Mouse (Mus musculus) Patski (cell line): ENCODE measurements around the gene Smarcal1. TPM values are rescaled to one million over a fixed set of nuclear protein-coding genes. Genes with fewer than 3 reads are reported as not detected.

Source experiments
- ATAC-seq: fragments of 100-300 bp; one replicate; pipeline ENCODE4 v1.8.0; 2021
- CTCF ChIA-PET: fragments of 350-600 bp; sonication (Branson Sonifier 250); formaldehyde crosslinking; loops from one replicate; lab custom pipeline; 2022; ENCODE audit warnings: inconsistent platforms; lab: Charles Lee
- POLR2A ChIA-PET: fragments of 350-600 bp; sonication (Branson Sonifier 250); formaldehyde crosslinking; loops from one replicate; lab custom pipeline; 2022; ENCODE audit warnings: antibody characterized with exemption, inconsistent platforms; lab: Charles Lee
- DNase-seq: peaks from one replicate; pipeline ENCODE4 v3.0.0-alpha.2; 2011; ENCODE audit warnings: low read depth, low spot score
- H3K27me3 ChIP-seq: fragments of 371-371 bp; one replicate; pipeline ENCODE4 v1.5.1; 2021
- CTCF ChIP-seq: fragments of 100-300 bp; IDR thresholded peaks from one replicate; pipeline ENCODE4 v1.5.1; 2021
- in situ Hi-C: fragments of 300-500 bp; cut with MboI; formaldehyde crosslinking; loops from 3 replicates; pipeline ENCODE4 v1.11.1; 2018; ENCODE audit warnings: low pct_unique_long_range_greater_than_20kb, mixed read lengths
- polyA plus RNA-seq: library from polyadenylated mRNA; unstranded; gene quantifications from one replicate; pipeline ENCODE4 v1.2.3, GENCODE M21; 2021

Gene Smarcal1
- 33.6 TPM for polyA plus RNA-seq

DNA sequence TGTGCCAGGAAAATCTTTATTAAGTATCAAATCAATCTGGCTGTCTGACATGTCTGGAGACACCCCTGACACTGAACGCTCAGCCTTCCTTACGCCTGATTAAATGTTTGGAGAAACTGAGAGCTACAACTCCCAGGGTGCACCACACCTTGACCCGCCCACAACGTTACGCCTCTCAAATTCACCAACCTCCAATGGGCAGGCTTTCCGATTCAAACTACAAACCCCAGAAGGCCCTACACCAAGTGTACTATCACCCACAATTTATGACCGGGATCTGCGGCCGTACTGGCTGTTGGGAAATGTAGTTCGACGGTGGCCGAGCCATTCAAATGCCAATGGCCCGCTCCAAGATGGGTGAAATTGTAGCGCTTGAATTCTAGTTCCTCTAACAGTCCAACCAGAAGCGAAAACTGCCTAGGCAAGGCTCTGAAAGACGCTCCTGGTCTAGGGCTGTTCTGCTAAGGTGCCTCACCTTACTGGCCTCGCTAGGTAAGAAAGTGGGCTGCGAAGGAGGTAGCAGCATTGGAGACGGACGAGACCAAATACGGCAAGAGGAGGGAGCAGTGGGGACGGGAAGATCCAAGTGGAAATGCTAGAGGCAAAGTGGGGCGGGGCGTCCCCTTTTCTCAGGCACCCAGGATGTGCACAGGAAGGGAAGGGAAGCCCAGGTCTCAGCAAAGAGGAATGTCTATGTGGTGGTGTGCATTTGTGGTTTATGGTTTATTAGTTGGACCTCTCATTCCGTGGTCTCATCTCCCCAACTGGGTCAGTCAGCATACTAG lies at the start of gene Smarcal1:
Smarcal1 (plus strand) TSS at position 305 of the 785 bp plus-strand sequence.
- peak; percentile 96 for ATAC-seq
- TF ChIP-seq CTCF: no peak
- DNase-seq: peak; percentile 94
- H3K27me3 ChIP-seq: no peaks in the 10 kb centered on the region
- POLR2A ChIA-PET: interaction anchor here (0.6 kb wide), 1 partner anchor 1471 kb away, joined by 4 read pairs; no protein-coding TSS in a partner anchor
- in situ Hi-C loops: no loop called here
- CTCF ChIA-PET: interaction anchor here (1.5 kb wide), 1 partner anchor 269 kb away, joined by 3 read pairs; no protein-coding TSS in a partner anchor

DNA sequence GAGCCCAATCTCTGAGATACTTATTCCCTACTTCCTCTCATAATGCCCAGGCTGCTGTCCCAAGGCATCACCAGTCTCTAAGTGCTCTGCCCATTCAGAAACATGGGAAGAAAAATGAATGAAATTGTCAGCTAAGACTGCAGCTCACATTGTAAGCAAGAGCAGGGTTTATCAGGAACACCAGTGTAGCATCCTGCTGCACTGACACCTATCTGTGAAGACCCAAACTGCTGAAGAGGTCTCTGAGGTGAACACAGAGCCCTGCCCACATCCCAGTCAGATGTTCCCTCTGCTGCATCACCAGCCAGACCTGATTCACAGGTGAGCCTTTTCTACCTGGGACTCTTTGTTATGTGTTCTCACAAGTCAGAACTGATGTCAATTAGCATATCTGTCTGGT lies 49.6 kb upstream of the Smarcal1 start:
- TF ChIP-seq CTCF: no peak

DNA sequence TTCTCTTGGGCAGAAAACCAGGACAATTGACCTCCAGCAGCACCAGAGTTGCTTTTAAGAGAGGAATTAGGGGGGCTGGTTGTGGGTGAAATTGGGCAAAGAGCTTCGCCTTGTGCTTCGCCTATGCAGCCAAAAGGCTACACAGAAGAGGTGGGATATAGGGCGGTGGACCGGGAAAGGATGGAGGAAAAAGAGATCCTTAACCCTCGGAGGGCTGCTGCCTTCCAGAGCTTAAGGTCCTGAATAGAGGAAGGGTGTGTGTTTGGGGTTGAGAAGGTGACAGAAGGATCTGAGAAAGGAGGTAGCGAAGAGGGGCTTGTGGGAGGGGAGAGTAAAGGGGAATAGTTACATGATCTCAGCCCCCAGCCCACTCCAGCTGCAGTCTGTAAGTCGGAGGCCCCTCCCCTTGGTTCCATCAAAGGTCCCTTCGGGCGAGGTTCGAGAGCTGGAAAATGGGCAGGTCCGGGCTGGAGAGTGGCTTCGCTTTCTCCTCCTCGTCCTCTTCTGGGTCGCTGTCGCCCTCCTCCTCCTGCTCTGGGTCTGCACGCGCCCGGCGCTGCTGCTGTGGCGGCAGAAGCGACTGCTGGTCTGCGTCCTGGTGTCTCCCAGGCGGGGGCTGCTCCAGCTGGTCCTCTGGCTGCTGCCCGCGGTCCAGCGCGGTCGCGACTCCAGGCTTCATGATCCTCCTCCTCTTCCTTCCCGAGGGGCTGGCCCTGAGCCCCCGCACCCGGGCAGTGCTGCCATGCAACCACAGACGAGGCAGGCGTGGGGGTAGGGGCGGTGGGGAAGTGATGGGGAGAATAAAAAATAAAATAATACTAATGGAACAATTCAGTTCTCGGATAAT lies 47.1 kb upstream of the Smarcal1 start:
- POLR2A ChIA-PET: no interaction called here
- ATAC-seq (no peak), DNase-seq (no peak)
- in situ Hi-C loops: no loop called here
- H3K27me3 ChIP-seq: peaks cover 28% of the 10 kb centered on the region
- no peak for TF ChIP-seq CTCF
- CTCF ChIA-PET: interaction anchor here (1.1 kb wide), 1 partner anchor 80 kb away, joined by 3 read pairs; no protein-coding TSS in a partner anchor

More for the DNA sequence above, 49.6 kb upstream of the Smarcal1 start:
- ChIA-PET CTCF (no interaction called here), POLR2A (no interaction called here)
- ATAC-seq (no peak), DNase-seq (no peak)
- peaks cover 33% of the 10 kb centered on the region for H3K27me3 ChIP-seq
- in situ Hi-C loops: no loop called here

DNA sequence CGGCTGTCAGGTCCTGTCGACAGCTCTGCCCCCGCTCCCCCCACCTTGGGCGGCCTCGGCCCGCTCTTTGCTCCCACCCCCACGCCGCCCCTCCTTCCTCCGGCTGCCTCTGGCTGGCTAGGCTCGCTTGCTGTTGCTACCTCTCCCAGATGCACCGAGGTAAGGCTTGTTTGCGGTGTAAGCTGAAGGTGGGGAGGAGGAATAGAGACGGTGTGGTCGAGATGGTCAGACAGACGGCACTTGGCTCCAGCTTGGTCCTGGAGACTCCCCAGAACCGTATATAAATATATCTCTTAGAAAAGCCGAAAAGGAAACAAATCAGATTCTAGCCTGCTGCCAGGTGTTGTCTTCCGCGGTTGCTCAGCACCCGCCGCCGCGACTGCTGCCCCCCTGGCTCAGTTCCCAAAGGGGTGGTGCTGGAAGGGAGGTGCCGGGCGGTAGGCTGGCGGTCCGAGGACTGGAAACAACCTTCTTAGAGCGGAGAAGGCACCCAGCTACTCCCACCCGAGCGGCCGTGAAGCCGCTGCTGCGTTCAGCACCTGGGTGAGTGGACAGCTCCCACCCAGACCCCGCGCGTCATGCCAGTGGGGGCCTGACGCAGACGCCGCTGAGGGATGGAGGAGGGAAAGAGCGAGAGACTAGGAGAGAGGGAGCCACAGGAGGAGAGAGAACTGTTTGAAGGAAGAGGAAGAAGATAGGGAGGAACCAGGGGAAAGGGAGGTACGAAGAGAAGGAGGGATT lies 46.3 kb upstream of the Smarcal1 start, which contains the start of gene March4:
March4 (minus strand) TSS at position 320 of the 741 bp plus-strand sequence.
- H3K27me3 ChIP-seq: peaks cover 28% of the 10 kb centered on the region
- CTCF ChIA-PET: interaction anchor here (1.3 kb wide), 1 partner anchor 22 kb away, joined by 4 read pairs; no protein-coding TSS in a partner anchor

DNA sequence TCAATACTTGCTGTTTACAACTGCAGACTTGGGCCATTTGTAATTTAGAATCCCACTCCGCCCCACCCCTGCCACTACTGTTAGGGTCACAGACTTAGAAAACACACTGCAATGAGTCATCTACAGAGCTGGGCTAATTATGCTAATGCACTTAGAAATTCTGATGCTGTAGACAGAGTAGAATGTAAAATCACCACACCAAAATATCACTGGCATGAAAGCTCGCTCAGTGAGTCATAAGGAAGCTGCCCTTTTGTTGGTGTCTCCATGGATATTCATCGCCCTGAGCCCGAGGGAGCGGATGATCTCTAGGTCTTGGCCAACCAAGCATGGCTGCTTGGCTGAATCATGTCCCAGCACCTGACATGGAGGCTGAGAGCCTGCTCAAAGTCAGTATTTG lies 44.8 kb upstream of the Smarcal1 start:
- POLR2A ChIA-PET: no interaction called here
- no peak for TF ChIP-seq CTCF
- CTCF ChIA-PET: no interaction called here
- in situ Hi-C loops: no loop called here
- ATAC-seq: peak; percentile 90
- peak; percentile 84 for DNase-seq
- peaks cover 21% of the 10 kb centered on the region for H3K27me3 ChIP-seq

More for the DNA sequence above, 46.3 kb upstream of the Smarcal1 start, which contains the start of gene March4:
- TF ChIP-seq CTCF: no peak
- in situ Hi-C loops: no loop called here
- no peak for DNase-seq
- peak; percentile 41 for ATAC-seq
- POLR2A ChIA-PET: no interaction called here

DNA sequence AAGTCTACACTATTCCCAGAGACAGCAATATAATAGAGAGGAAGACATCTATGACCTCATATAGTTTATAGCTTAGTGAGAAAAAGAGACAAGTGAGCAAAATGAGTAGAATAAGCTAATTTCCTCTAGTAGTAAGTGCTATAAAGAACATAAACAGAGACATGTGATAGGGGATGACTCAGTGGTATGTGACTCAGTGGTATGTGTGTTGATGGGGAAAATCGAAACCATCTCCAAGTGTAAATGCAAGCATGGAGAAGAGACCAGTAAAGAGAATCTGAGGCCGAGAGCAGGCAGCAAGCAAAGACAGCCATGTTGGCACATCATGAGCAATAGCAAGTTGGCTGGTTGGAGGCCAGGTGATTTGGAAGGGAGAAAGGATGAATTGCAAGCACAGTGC lies 32.7 kb upstream of the Smarcal1 start:
- no peak for TF ChIP-seq CTCF
- no peaks in the 10 kb centered on the region for H3K27me3 ChIP-seq
- no peak for ATAC-seq
- no peak for DNase-seq
- CTCF ChIA-PET: interaction anchor here (1.0 kb wide), 1 partner anchor 9 kb away, joined by 3 read pairs; no protein-coding TSS in a partner anchor
- POLR2A ChIA-PET: no interaction called here
- in situ Hi-C loops: no loop called here

DNA sequence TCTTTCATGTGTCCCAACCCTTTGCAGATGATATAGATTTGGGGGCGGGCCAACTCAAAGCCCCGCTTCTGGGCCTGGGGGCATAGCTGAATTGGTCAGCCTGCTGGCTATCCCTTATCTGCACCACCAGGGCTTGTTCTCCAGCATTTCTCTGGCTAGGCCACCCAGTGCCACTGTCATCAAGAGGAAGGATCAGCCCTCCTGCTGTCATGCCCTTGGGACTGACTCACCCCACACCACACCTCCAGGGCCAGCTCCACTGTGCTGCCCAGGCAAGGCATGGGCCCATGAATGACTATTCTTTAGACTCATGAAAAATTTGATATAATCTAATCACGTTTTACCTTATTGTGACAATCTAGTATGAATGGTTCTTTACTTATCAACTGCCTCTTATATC lies 26.6 kb upstream of the Smarcal1 start:
- CTCF ChIA-PET: no interaction called here
- POLR2A ChIA-PET: no interaction called here
- ATAC-seq: no peak
- no peak for TF ChIP-seq CTCF
- in situ Hi-C loops: no loop called here
- DNase-seq: no peak
- no peaks in the 10 kb centered on the region for H3K27me3 ChIP-seq

DNA sequence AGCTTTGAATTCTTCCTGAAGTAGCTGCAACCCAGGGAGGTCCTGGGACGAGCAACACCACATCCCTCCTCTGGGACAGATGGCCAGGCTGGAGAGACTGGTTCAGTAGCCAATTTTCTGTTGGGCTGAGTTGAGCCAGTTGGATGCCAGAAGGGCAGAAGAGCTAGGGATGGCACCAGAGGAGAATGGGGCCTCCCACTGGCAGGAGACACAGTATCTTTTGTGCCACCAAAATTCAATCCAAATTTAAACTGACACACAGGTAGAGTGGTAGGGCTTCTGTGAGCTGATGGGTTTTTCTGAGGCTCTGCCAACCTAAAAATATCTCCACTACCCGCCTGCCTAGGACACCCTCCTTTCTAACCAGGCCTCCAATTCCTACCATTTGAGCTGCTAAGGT lies 24.4 kb upstream of the Smarcal1 start:
- ChIA-PET POLR2A (no interaction called here), CTCF (no interaction called here)
- in situ Hi-C loops: no loop called here
- no peaks in the 10 kb centered on the region for H3K27me3 ChIP-seq
- DNase-seq: no peak
- no peak for ATAC-seq
- TF ChIP-seq CTCF: no peak

DNA sequence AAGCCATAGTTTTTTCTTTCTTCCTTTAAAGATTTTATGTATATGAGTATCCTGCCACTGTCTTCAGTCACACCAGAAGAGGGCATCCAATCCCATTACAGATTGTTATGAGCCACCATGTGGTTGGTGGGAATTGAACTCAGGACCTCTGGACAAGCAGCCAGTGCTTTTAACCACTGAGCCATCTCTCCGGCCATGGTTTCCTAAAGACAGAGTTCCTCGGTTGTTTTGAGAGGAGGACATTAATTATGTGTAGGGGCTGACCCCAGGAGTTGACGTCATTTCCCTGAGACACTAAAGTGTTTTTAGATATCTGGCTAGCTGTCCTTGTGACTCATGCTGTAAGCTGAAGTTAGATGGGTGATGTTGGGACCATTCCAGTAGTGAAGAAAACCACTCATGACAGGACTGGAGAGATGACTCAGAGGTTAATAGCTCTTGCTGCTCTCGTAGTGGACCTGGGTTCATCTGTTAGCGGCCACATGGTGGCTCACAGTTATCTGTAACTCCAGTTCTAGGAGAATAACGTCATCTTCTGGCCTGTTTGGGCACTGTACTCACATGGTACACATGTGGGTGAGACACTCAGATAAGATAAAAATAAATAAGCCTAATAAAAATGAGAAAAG lies 18.6 kb upstream of the Smarcal1 start:
- ChIA-PET POLR2A (interaction anchor here (0.6 kb wide), 1 partner anchor 27 kb away, joined by 3 read pairs; no protein-coding TSS in a partner anchor), CTCF (interaction anchor here (0.7 to 1.2 kb wide), 3 partner anchors 9 to 12 kb away, joined by 3 to 5 read pairs (median 4); no protein-coding TSS in a partner anchor)
- TF ChIP-seq CTCF: no peak
- H3K27me3 ChIP-seq: no peaks in the 10 kb centered on the region
- DNase-seq: peak; percentile 68
- in situ Hi-C loops: no loop called here
- peak; percentile 65 for ATAC-seq
